Mouse (Mus musculus) myocyte (in vitro differentiated cells): ENCODE results near the gene Rorc. TPM values are rescaled to one million over a fixed set of nuclear protein-coding genes. Genes with fewer than 3 reads are reported as not detected.

Source experiments
- H3K27me3 ChIP-seq: one replicate; pipeline ENCODE4 v1.6.1; 2011; ENCODE audit not compliant: control insufficient read depth, insufficient read depth, insufficient read length
- H3K36me3 ChIP-seq: one replicate; pipeline ENCODE4 v1.6.1; 2011; ENCODE audit not compliant: control insufficient read depth, insufficient read depth
- H3K4me2 ChIP-seq: one replicate; pipeline ENCODE4 v1.6.1; 2011; ENCODE audit warnings: low read depth, control low read depth
- H3K4me3 ChIP-seq: one replicate; pipeline ENCODE4 v1.5.1; 2011; ENCODE audit warnings: mild to moderate bottlenecking, control low read depth, moderate library complexity
- H3K79me2 ChIP-seq: one replicate; pipeline ENCODE4 v1.6.1; 2011; ENCODE audit not compliant: control insufficient read depth, insufficient read depth
- H3ac ChIP-seq: one replicate; pipeline ENCODE4 v1.6.1; 2011; ENCODE audit not compliant: control insufficient read depth, insufficient read length
- CEBPB ChIP-seq: IDR thresholded peaks from 2 replicates; pipeline ENCODE4 v1.6.1; 2011; ENCODE audit warnings: mild to moderate bottlenecking, moderate library complexity; ENCODE audit not compliant: poor library complexity, insufficient read depth, severe bottlenecking
- E2F4 ChIP-seq: IDR thresholded peaks from one replicate; pipeline ENCODE4 v1.6.1; 2011; ENCODE audit warnings: mild to moderate bottlenecking, control low read depth, moderate library complexity; ENCODE audit not compliant: insufficient read depth
- MAX ChIP-seq: IDR thresholded peaks from one replicate; pipeline ENCODE4 v1.6.1; 2011; ENCODE audit warnings: low read depth, mild to moderate bottlenecking, control low read depth
- MYOD1 ChIP-seq, 3 experiments: IDR thresholded peaks; one replicate each; pipeline ENCODE4 v1.6.1; 2011; ENCODE audit warnings: control low read depth in 2 of 3, low read depth in 2 of 3, mild to moderate bottlenecking in 2 of 3, moderate library complexity in 1 of 3; ENCODE audit not compliant: insufficient read length in 2 of 3, control insufficient read depth in 1 of 3
- MYOG ChIP-seq, 3 experiments: IDR thresholded peaks; one replicate each; pipeline ENCODE4 v1.6.1; 2011; ENCODE audit warnings: control low read depth in 2 of 3, low read depth in 2 of 3, mild to moderate bottlenecking in 2 of 3; ENCODE audit not compliant: insufficient read length in 2 of 3, control insufficient read depth in 1 of 3, insufficient read depth in 1 of 3
- POLR2A ChIP-seq: IDR thresholded peaks from one replicate; pipeline ENCODE4 v1.6.1; 2011; ENCODE audit warnings: low read depth, mild to moderate bottlenecking, control low read depth, moderate library complexity; ENCODE audit not compliant: insufficient read length
- POLR2AphosphoS2 ChIP-seq: IDR thresholded peaks from one replicate; pipeline ENCODE4 v1.6.1; 2011; ENCODE audit warnings: low read depth, control low read depth; ENCODE audit not compliant: insufficient read length
- REST ChIP-seq: IDR thresholded peaks from one replicate; pipeline ENCODE4 v1.6.1; 2011; ENCODE audit warnings: mild to moderate bottlenecking, control low read depth, moderate library complexity; ENCODE audit not compliant: insufficient read depth, insufficient read length
- SRF ChIP-seq: IDR thresholded peaks from one replicate; pipeline ENCODE4 v1.6.1; 2011; ENCODE audit warnings: low read depth; ENCODE audit not compliant: control insufficient read depth, insufficient read length
- TCF12 ChIP-seq: IDR thresholded peaks from one replicate; pipeline ENCODE4 v1.6.1; 2011; ENCODE audit warnings: mild to moderate bottlenecking, control low read depth; ENCODE audit not compliant: poor library complexity, insufficient read depth, severe bottlenecking
- TCF3 ChIP-seq: IDR thresholded peaks from one replicate; pipeline ENCODE4 v1.6.1; 2011; ENCODE audit warnings: low read depth, control low read depth; ENCODE audit not compliant: insufficient read length
- USF1 ChIP-seq: IDR thresholded peaks from one replicate; pipeline ENCODE4 v1.6.1; 2011; ENCODE audit warnings: low read depth, mild to moderate bottlenecking, control low read depth, moderate library complexity
- polyA plus RNA-seq: library from polyadenylated mRNA; unstranded; fragments of >200 nt; fragmentation: generic; extraction: Trizol; gene quantifications from one replicate; pipeline ENCODE4 v1.2.1, GENCODE M21; 2012; ENCODE audit warnings: missing spikeins

The Rorc gene
- polyA plus RNA-seq, 1 experiment = 0.26 TPM

DNA sequence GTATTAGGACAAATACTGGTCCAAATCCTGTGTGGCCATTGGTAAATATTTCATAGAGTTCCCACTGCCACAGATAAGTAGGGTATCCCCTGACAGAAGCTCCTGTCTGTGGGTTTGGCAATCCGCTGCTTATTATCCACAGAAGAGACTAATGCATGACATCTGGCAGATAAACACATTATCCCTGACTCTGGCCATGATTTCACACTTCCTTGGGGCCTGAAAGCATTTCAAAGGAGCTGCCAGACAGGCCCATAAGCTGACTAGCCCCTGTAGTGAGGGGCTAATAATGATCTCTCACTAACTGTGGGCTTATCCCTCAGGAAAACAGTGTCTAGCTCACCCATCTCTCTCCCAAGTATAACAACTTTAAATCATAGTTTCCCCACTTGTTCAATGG is 30.0 kb upstream of the Rorc start:
- Histone ChIP-seq H3K4me3 (no peak overlapping the region), H3ac (no peak overlapping the region), H3K4me2 (no peak overlapping the region), H3K27me3 (no peaks in the 10 kb centered on the region), H3K79me2 (no peaks in the 10 kb centered on the region), H3K36me3 (no peaks in the 10 kb centered on the region)
- no peak for TF ChIP-seq MYOD1 (IDR thresholded peaks at IDR 0.05; ENCODE audit: control insufficient read depth in 1 of 3, insufficient read length in 2 of 3, low read depth in 2 of 3)
- TF ChIP-seq MYOG (IDR thresholded peaks at IDR 0.05; ENCODE audit: control insufficient read depth in 1 of 3, insufficient read depth in 1 of 3, insufficient read length in 2 of 3, low read depth in 2 of 3) = no peak
- TF ChIP-seq CEBPB = no peak
- TF ChIP-seq MAX = no peak
- no peak for TF ChIP-seq USF1
- TF ChIP-seq REST = no peak
- no peak for TF ChIP-seq TCF3
- no peak for TF ChIP-seq POLR2AphosphoS2
- no peak for TF ChIP-seq TCF12
- no peak for TF ChIP-seq SRF
- TF ChIP-seq POLR2A = no peak

DNA sequence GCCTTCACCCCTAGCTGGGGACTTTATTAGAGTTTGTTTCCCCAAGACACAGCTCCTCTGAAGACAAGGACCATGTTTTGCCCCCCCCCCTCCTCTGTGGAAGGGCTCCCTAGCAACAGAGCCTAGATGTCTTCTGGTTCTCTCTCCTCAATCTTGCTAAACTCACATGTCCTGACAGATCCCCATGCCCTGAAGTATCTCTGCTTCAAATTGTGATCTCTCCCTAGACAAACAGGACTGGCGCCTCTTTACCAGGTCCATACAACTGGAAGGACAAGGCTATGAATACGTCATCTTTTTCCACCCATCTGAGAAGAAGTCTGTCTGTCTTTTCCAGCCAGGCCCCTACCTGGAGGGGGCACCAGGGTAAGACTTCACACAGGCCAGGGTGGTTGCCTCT is 28.4 kb upstream of the Rorc start:
- Histone ChIP-seq H3K79me2 (no peaks in the 10 kb centered on the region), H3ac (no peak overlapping the region), H3K36me3 (no peaks in the 10 kb centered on the region), H3K4me2 (no peak overlapping the region), H3K4me3 (no peak overlapping the region), H3K27me3 (no peaks in the 10 kb centered on the region)
- TF ChIP-seq POLR2AphosphoS2 = no peak
- no peak for TF ChIP-seq MYOD1 (IDR thresholded peaks at IDR 0.05; ENCODE audit: control insufficient read depth in 1 of 3, insufficient read length in 2 of 3, low read depth in 2 of 3)
- no peak for TF ChIP-seq TCF12
- TF ChIP-seq TCF3 = no peak
- no peak for TF ChIP-seq SRF
- TF ChIP-seq CEBPB = no peak
- TF ChIP-seq E2F4 = no peak
- TF ChIP-seq REST = no peak
- TF ChIP-seq MYOG (IDR thresholded peaks at IDR 0.05; ENCODE audit: control insufficient read depth in 1 of 3, insufficient read depth in 1 of 3, insufficient read length in 2 of 3, low read depth in 2 of 3) = no peak
- no peak for TF ChIP-seq USF1
- TF ChIP-seq POLR2A = no peak
- TF ChIP-seq MAX = no peak

DNA sequence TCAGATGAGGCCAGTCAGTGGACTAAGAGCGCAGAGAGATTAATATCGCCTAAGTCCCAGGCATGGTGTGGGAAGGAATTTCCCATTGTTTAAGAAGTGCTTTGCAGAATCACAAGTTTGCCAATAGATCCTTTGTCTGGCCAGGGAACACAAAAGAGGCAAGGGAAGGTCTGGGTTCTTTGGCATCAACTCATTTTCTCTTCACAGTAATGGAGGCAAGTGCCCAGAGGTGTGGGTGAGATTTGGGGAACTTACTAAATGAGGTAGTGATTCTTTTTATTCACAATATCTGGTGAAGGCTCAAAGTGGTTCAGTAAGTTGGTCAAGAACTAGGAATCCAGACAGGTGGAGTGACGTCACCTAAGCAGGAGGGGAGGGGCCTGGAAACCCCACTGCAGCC is 27.7 kb upstream of the Rorc start:
- Histone ChIP-seq H3K4me3 (no peak overlapping the region), H3ac (no peak overlapping the region), H3K79me2 (no peaks in the 10 kb centered on the region), H3K36me3 (no peaks in the 10 kb centered on the region), H3K27me3 (no peaks in the 10 kb centered on the region), H3K4me2 (no peak overlapping the region)
- TF ChIP-seq TCF3 = no peak
- TF ChIP-seq REST = no peak
- no peak for TF ChIP-seq CEBPB
- TF ChIP-seq MYOG (IDR thresholded peaks at IDR 0.05; ENCODE audit: control insufficient read depth in 1 of 3, insufficient read depth in 1 of 3, insufficient read length in 2 of 3, low read depth in 2 of 3) = no peak
- no peak for TF ChIP-seq POLR2A
- no peak for TF ChIP-seq SRF
- no peak for TF ChIP-seq E2F4
- TF ChIP-seq POLR2AphosphoS2 = no peak
- no peak for TF ChIP-seq TCF12
- no peak for TF ChIP-seq MAX
- no peak for TF ChIP-seq MYOD1 (IDR thresholded peaks at IDR 0.05; ENCODE audit: control insufficient read depth in 1 of 3, insufficient read length in 2 of 3, low read depth in 2 of 3)

DNA sequence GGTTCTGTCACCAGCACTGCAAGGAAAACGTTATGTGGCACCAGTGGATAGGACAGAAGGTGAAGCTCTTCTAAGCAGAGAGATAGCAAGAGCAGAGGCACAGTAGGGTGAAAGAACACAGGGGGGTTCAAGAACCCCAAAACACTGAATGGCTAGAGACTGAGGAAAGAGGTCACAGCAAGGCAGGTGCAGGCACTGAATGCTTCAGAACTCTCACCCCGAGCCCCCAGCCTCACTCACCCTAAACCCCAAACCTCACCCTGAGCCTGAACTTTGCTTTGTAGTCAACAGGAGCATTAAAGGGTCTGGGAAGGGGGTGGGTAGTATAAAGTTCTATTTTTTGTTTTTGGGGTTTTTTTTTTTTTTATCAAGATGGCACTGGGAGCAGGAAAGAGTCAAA is 24.4 kb upstream of the Rorc start:
- H3K27me3 ChIP-seq = no peaks in the 10 kb centered on the region
- no peak overlapping the region for H3K4me2 ChIP-seq
- H3K79me2 ChIP-seq = no peaks in the 10 kb centered on the region
- H3ac ChIP-seq = no peak overlapping the region
- H3K36me3 ChIP-seq = no peaks in the 10 kb centered on the region
- TF ChIP-seq E2F4 (no peak), TCF3 (no peak)
- no peak overlapping the region for H3K4me3 ChIP-seq

DNA sequence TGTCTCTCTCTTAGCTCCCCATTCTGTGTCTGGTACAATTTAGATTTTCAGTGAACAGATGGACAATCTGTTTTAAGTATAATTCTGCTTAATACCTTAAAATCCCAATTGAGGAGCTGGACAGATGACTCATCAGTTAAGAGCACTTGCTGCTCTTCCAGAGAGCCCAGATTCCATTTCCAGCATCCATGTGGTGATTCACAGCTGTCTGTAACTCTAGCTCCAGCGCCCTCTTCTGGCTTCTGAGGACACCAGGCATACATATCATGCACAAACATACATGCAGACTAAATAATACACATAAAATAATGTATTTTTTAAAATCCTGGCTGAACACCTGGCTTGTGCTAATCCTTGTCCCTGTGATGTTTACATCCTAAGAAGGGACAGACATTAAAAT is 11.8 kb upstream of the Rorc start:
- peaks cover 10% of the 10 kb centered on the region for H3K27me3 ChIP-seq
- TF ChIP-seq MYOD1 (IDR thresholded peaks at IDR 0.05; ENCODE audit: control insufficient read depth in 1 of 3, insufficient read length in 2 of 3, low read depth in 2 of 3) (peak in 1 of 3 experiments; percentile 2), CEBPB (no peak), E2F4 (no peak), MAX (no peak), TCF12 (no peak)
- H3ac ChIP-seq = no peak overlapping the region
- H3K79me2 ChIP-seq = no peaks in the 10 kb centered on the region
- no peaks in the 10 kb centered on the region for H3K36me3 ChIP-seq
- no peak overlapping the region for H3K4me2 ChIP-seq
- H3K4me3 ChIP-seq = no peak overlapping the region
